Mouse (Mus musculus) G1E (cell line): Measurements from ENCODE around the gene Slc25a22.

ENCODE experiments used
- CTCF ChIP-seq: IDR thresholded peaks from 2 replicates; pipeline ENCODE4 v1.5.1; 2012; ENCODE audit warnings: low read depth, low read length, inconsistent platforms, mixed read lengths
- GATA1 ChIP-seq: IDR thresholded peaks from 2 replicates; pipeline ENCODE4 v1.6.1; 2012; ENCODE audit warnings: borderline replicate concordance, low read length, inconsistent platforms, mixed read lengths
- TAL1 ChIP-seq: conservative IDR thresholded peaks from 2 replicates; pipeline ENCODE4 v1.6.1; 2012; ENCODE audit warnings: low read depth, low read length, inconsistent platforms, mixed read lengths

DNA sequence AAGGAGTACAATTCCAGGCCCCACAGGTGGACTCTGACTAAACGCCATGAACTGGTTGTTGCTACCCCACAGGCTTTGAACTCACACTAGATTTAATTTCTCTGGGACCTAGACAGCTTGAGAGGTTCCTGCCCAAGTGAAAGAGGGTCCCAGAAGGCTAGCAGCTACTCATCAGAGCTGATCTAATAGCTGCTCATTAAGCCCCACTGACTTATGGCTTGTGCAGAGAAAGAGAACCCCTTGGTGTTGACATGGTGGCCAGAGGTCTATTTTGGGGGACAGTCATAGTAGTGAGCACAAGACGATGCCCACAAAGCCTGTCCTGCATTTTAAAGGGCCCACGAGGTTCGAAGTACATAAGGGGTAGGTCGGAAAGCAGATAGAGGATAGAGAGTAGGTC lies 36.5 kb upstream of the Slc25a22 start:
- TF ChIP-seq CTCF = no peak
- no peak for TF ChIP-seq GATA1
- no peak for TF ChIP-seq TAL1
